Mouse (Mus musculus) C2C12 (cell line): ENCODE results near the gene Gprc5c.

Source experiments
- CEBPB ChIP-seq: IDR thresholded peaks from one replicate; pipeline ENCODE4 v1.6.1; 2011; ENCODE audit warnings: low read depth, mild to moderate bottlenecking, control low read depth, moderate library complexity
- CTCF ChIP-seq: IDR thresholded peaks from one replicate; pipeline ENCODE4 v1.5.1; 2011; ENCODE audit not compliant: control insufficient read depth, insufficient read depth, insufficient read length
- MYOG ChIP-seq: IDR thresholded peaks from one replicate; pipeline ENCODE4 v1.6.1; 2011; ENCODE audit not compliant: control insufficient read depth, insufficient read length; ENCODE audit errors: extremely low read depth

GRCm38 (mm10) chr11:114816934-114817333 lies 34.0 kb upstream of the Gprc5c start:
- TF ChIP-seq MYOG, result no peak
- TF ChIP-seq CEBPB, result no peak
- no peak for TF ChIP-seq CTCF
